Mouse (Mus musculus) adrenal gland (tissue): ENCODE data around the gene Phf2.

Experiments
- intact Hi-C: fragments of 180-260 bp; cut with DNase I; formaldehyde crosslinking; loops from one replicate; pipeline ENCODE4 v1.15.1; 2025

Gene Phf2

GRCm38 (mm10) chr13:48756769-48757168, 114.2 kb downstream of the Phf2 start:
- intact Hi-C loops, result no loop called here
